Mouse (Mus musculus) liver, adult 2 months (tissue): ENCODE results near the gene Scgb2a2.

Experiments
- CTCF ChIP-seq: fragments of 200-500 bp; IDR thresholded peaks from 2 replicates; pipeline ENCODE4 v1.5.1; 2011; ENCODE audit warnings: low read depth, low read length, control low read depth
- POLR2A ChIP-seq: fragments of 200-500 bp; IDR thresholded peaks from 2 replicates; pipeline ENCODE4 v1.6.1; 2011; ENCODE audit warnings: low read length, control low read depth; ENCODE audit not compliant: insufficient read depth; ENCODE audit errors: extremely low read depth

DNA sequence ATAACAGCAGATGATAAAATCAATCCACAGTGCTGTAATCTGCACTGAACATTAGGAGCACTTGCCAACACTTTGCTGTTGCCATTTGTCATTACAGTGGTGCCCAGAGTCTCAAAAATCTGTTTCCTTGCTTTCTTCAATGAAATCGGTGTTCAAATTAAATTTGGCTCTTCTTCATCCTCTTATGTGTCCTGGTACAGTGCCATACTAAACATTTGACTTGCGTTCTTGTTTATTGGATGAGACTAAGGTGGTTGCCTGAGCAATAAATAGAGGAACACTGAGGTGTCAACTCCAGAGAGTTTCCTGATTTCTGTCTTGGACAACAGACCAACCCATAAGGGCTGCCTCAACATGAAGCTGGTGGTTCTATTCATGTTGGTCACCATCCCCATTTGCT lies at the start of gene Scgb2a2:
- TF ChIP-seq CTCF: no peak
- no peak for TF ChIP-seq POLR2A
